Mouse (Mus musculus): ENCODE results near the gene Ralgps2. TPM values are rescaled to one million over a fixed set of nuclear protein-coding genes. Genes with fewer than 3 reads are reported as not detected.

Ralgps2 gene
- total RNA-seq, 2 experiments from 2014 or later: 36.3 to 37.7 TPM

GRCm38 (mm10) chr1:156838177-156838576, 101.2 kb downstream of the Ralgps2 start, which contains the start of gene Angptl1:
Gene Angptl1, plus strand, starts transcription at chr1:156838562.
- DNase-seq (ENCODE audit: low spot score in 2 of 2): no peak

GRCm38 (mm10) chr1:156819236-156819635, 120.2 kb downstream of the Ralgps2 start:
- no peak for DNase-seq (ENCODE audit: low spot score in 2 of 2)

DNA sequence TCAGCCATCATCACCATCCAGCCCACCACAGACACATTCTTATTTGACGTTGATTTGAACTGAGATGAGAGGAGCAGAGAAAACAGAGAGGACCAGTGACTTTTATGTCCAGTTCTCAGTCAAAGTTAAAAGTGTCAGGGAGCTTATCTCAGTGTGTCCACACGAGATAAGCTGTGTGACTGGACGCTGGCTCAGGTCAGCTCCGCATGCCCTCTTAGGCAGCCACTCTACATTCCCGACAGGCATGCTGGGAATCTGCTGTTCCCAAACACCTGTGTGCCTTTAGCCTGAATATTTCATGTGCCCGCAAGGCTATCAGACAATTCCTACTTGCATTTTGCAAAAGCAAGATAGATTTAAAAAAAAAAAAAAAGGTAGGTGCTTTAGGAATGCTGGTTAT, 125.9 kb downstream of the Ralgps2 start:
- no peak for DNase-seq (ENCODE audit: low spot score in 2 of 2)

DNA sequence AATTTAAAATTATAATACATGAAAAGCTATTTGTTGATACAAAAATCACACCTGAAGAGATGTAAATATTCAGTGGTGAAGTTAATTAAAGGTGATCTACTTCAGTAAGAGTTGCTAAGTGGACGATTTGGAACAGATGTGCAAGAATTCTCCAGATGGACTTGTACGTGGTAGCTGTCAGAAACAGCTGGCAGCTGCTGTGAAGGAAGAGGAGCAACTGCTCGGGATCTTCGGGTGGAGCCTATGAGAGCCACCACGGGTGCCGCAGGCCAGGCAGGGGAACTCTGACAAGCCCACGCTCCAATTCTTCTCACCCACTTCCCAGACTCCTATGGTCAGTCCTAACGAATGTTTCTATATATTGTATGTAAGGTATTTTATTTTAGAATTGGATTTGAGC, 126.7 kb downstream of the Ralgps2 start:
- no peak for DNase-seq (ENCODE audit: low spot score in 2 of 2)

GRCm38 (mm10) chr1:156811928-156812327, 127.5 kb downstream of the Ralgps2 start:
- no peak for DNase-seq (ENCODE audit: low spot score in 2 of 2)

GRCm38 (mm10) chr1:156808332-156808731, 131.1 kb downstream of the Ralgps2 start:
- no peak for DNase-seq (ENCODE audit: low spot score in 2 of 2)

- no peak for DNase-seq (ENCODE audit: low spot score in 2 of 2)
These were observed 138.2 kb downstream of the Ralgps2 start for GRCm38 (mm10) chr1:156801276-156801675.

DNA sequence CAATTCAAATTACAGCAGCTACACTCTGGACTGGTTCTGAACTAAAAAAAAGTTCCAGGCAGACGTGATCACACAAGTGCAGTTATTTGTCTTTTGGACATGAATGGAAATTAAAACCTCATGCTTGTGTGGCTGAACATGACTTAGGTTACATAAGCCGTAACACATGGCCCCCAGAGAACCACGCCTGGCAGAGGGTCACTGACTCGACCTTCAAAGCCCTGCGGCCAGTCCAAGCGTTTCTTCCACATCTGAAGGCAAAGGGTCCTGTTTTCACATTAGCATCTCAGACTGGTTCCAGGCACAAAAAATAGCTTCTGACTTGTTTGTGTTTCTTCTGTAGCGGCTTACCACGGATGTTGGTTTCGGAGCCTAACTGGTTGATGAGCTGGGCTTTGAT, 143.2 kb downstream of the Ralgps2 start:
- peak in 1 of 2 experiments; percentile 57 for DNase-seq (ENCODE audit: low spot score in 2 of 2)

GRCm38 (mm10) chr1:156789844-156790490, 149.5 kb downstream of the Ralgps2 start:
- no peak for DNase-seq (ENCODE audit: low spot score in 2 of 2)

DNA sequence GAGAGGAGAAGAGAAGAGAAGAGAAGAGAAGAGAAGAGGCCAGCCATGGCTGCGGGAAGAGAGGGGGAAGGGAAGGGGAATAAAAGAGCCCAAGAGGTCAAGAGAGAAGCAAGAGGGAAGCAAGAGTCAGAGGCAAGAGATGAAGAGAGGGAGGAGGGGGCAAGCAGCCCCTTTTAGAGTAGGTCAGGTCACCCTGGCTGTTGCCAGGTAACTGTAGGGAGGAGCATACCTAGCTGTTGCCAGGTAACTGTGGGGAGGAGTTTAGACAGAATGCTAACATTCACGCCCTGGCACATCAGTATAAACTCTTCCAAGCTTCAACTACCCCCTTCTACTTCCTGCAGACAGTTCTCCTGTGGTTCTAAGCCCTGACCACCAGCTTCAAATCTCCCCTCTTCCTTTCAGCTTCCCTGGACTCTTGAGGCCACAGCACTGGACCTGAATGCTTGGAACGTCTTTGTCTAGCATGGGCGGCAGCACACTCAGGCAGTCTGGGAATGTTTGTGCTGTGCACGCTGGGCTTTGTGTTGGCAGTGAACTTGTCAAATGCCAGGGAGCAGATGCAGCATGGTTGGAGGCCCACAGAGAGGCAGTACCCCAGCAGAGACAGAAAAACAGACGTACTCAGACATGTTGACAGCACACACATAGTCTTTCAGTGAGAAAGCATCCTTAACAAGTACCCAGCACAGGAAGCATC, 152.1 kb downstream of the Ralgps2 start:
- DNase-seq (ENCODE audit: low spot score in 2 of 2): no peak

DNA sequence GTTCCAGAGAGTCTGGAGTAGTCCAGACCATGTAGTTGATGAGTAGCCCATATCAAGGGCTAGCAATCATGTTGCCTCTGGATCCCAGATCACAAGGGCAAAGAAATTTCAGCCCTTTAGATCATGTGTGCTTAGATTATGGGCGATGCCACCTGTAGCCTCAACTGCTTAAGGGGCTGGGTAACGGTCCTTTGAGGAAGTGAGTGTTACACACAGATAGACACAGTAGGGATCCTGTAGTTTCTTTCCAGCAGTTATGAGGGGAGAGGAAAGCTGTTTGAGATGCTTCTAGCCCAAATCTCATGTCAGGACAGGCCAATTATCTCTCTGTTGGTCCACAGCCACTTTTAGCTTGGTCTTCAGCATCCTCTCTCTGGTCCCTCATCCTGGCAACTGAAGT, 153.4 kb downstream of the Ralgps2 start:
- DNase-seq (ENCODE audit: low spot score in 2 of 2): no peak

- no peak for DNase-seq (ENCODE audit: low spot score in 2 of 2)
These were observed 154.5 kb downstream of the Ralgps2 start for GRCm38 (mm10) chr1:156784974-156785373.

DNA sequence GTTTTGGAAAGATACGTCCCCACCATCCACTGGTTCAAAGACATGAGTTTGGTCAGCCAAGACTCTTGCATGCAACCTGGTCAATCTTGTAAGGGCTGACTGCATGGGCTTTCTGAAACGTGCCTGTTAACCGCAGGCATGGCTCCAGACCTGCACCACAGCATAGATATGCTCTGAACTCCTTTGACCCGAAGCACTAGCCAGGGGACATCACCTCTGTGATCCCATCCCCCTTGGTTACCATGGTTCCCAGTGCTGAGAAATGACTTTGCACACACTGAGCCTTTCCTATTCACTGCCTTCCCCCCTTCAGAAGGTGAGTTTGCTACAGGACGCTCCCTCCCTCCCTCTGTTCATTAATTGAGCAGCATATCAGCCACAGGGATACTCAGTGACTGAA, 155.3 kb downstream of the Ralgps2 start:
- no peak for DNase-seq (ENCODE audit: low spot score in 2 of 2)

DNA sequence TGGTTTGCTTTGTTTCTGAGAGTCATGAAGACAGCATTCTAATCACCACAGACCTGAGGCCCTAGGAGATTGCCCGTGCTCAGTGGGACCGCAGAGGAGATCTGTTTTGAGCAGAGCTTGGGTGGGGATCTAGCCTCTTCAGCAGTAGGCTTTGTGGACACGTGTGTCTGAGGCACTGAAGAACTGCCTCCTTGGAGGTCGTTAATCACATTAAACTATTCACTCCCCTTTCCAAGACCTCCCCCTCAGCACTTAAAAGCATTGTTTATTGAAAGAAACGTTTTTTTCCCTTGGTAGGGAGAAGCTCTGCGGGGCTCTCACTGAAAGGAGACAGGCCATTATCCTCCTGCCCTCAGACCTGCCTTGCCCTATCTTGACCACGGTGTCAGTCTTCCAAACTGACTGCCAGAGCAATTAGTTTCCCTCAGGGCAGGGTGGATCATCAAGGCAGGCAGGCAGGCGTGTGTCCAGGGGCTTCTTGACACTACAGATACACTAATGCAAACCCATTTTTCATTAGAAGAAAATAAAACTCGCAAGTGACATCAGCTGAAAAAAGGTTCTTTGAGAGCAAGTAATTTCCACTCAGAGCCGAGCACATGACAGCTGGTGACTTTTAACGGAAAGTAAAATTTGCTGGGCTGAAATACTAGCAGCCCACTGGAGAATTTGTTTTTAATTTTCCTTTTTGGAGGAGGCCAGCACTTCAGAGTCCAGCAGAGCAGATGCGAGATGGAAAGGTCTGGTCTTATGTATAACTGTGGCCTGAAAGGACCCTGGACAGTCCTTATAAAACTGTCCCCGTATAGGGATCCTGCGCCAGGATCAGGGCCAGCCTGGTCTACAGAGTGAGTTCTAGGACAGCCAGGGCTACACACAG, 157.2 kb downstream of the Ralgps2 start:
- DNase-seq (ENCODE audit: low spot score in 2 of 2): peak in 1 of 2 experiments; percentile 35

GRCm38 (mm10) chr1:156781076-156781741, 158.2 kb downstream of the Ralgps2 start:
- peak; percentile 59 to 82 for DNase-seq (ENCODE audit: low spot score in 2 of 2)

GRCm38 (mm10) chr1:156780234-156781005, 159.0 kb downstream of the Ralgps2 start:
- peak in 1 of 2 experiments; percentile 51 for DNase-seq (ENCODE audit: low spot score in 2 of 2)

- DNase-seq (ENCODE audit: low spot score in 2 of 2): no peak
These were observed 159.8 kb downstream of the Ralgps2 start for GRCm38 (mm10) chr1:156779595-156779994.

GRCm38 (mm10) chr1:156778977-156779376, 160.4 kb downstream of the Ralgps2 start:
- no peak for DNase-seq (ENCODE audit: low spot score in 2 of 2)

DNA sequence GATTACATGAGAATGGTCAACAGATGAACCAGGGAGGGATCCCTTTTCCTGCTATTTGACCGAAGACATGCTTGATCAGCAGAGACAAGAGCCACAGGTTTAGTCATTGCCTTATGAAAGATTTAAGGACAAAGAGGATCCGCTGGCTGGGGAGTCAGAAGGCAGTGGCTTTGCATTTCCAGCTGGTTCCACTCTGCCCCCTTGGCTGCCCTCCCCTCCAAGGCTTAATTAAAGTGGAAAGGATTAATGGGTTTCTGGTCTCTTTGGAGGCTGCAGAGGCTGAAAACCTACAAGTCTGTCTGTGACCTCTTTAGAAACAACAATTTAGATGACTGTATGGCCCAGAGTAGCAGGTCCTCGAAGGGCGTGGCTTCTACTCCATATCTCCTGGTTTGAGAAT, 161.5 kb downstream of the Ralgps2 start:
- DNase-seq (ENCODE audit: low spot score in 2 of 2): no peak

- DNase-seq (ENCODE audit: low spot score in 2 of 2): no peak
These were observed 163.4 kb downstream of the Ralgps2 start for GRCm38 (mm10) chr1:156775983-156776382.

Data from gastrocnemius, postnatal 4 days (tissue).